Mouse (Mus musculus) thymus, postnatal 25 days (tissue): ENCODE data around the gene F13a1.

Source experiments
- DNase-seq: peaks from one replicate; pipeline ENCODE4 v3.0.0; 2022

F13a1 gene

GRCm38 (mm10) chr13:37050126-37050525 is at the start of gene F13a1:
TSS of gene F13a1 (minus strand) at chr13:37050244.
- peak; percentile 44 for DNase-seq

GRCm38 (mm10) chr13:37091620-37092019 is 41.6 kb upstream of the F13a1 start:
- no peak for DNase-seq

- no peak for DNase-seq
Measured at GRCm38 (mm10) chr13:37089104-37089503, 39.1 kb upstream of the F13a1 start.

GRCm38 (mm10) chr13:37081506-37082241 is 31.6 kb upstream of the F13a1 start:
- no peak for DNase-seq

- DNase-seq, result no peak
Measured at GRCm38 (mm10) chr13:37071390-37071789, 21.3 kb upstream of the F13a1 start.

GRCm38 (mm10) chr13:37070824-37071223 is 20.8 kb upstream of the F13a1 start:
- DNase-seq, result no peak

- DNase-seq, result no peak
Measured at GRCm38 (mm10) chr13:37060810-37061209, 10.8 kb upstream of the F13a1 start.

GRCm38 (mm10) chr13:37056662-37057061 is 6.6 kb upstream of the F13a1 start:
- peak; percentile 54 for DNase-seq

GRCm38 (mm10) chr13:37049631-37050030 is 413 bp downstream of the F13a1 start:
- no peak for DNase-seq

- peak; percentile 38 for DNase-seq
Measured at GRCm38 (mm10) chr13:37049018-37049417, 1.0 kb downstream of the F13a1 start.

GRCm38 (mm10) chr13:37045005-37045404 is 5.0 kb downstream of the F13a1 start:
- peak; percentile 47 for DNase-seq

GRCm38 (mm10) chr13:37034745-37035144 is 15.3 kb downstream of the F13a1 start:
- DNase-seq, result no peak

GRCm38 (mm10) chr13:37025996-37026579 is 24.0 kb downstream of the F13a1 start:
- no peak for DNase-seq

- DNase-seq, result peak; percentile 32
Measured at GRCm38 (mm10) chr13:37021575-37021974, 28.5 kb downstream of the F13a1 start.

GRCm38 (mm10) chr13:37010771-37011170 is 39.3 kb downstream of the F13a1 start:
- DNase-seq, result peak; percentile 23

- DNase-seq, result no peak
Measured at GRCm38 (mm10) chr13:37006224-37006623, 43.8 kb downstream of the F13a1 start.

GRCm38 (mm10) chr13:36999210-36999705 is 50.8 kb downstream of the F13a1 start:
- no peak for DNase-seq

GRCm38 (mm10) chr13:36993593-36993992 is 56.5 kb downstream of the F13a1 start:
- no peak for DNase-seq

GRCm38 (mm10) chr13:36988392-36988791 is 61.7 kb downstream of the F13a1 start:
- DNase-seq, result no peak

GRCm38 (mm10) chr13:36973016-36973415 is 77.0 kb downstream of the F13a1 start:
- DNase-seq, result no peak

GRCm38 (mm10) chr13:36972226-36972625 is 77.8 kb downstream of the F13a1 start:
- DNase-seq, result no peak

GRCm38 (mm10) chr13:36962926-36963325 is 87.1 kb downstream of the F13a1 start:
- no peak for DNase-seq

GRCm38 (mm10) chr13:36958996-36959395 is 91.0 kb downstream of the F13a1 start:
- no peak for DNase-seq

- no peak for DNase-seq
Measured at GRCm38 (mm10) chr13:36954937-36955336, 95.1 kb downstream of the F13a1 start.
